Mouse (Mus musculus) cerebellum, adult 11-12 months (tissue): ENCODE data around the gene 2810021J22Rik.

Experiments used
- DNase-seq: peaks from one replicate; pipeline ENCODE4 v3.0.0; 2022

The 2810021J22Rik gene

DNA sequence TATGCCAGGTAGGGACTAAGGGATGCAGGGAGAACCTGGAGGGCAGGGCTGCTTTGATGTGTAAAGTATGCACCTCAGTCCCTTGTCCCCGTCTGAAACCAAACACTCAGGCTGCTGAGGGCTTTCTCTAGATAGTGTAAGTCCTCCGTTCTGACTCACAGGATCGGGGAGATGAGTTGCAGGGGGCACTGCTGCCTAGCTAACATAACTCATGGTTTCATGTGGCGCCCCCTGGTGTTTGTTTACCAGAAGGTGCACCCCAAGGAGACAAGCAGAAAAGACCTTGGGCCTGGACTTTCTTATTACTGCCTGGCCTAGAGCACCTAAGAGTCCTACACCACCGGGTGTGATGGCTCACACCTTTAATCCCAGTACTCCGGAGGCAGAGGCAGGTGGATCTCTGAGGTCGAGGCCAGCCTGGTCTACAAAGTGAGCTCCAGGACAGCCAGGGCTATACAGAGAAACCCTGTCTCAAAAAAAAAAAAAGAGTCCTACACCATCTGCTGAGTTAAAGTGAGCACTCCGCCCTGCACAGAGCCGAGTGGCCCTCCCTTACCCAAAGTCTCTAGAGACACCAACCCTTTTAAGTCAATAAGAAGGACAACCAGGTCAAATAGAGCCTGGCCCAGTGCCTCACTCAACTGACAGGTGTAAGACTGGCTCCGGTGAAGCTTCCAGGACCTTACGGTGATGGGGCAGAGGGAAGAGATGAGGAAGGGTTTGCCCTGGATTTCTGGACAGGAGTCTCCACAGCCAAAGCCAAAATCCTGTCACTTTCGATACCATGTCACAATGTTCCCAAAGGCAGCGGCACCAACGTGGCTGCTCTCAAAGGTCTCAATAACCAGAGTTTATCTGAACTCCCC is 50.1 kb downstream of the 2810021J22Rik start:
- DNase-seq, result no peak

DNA sequence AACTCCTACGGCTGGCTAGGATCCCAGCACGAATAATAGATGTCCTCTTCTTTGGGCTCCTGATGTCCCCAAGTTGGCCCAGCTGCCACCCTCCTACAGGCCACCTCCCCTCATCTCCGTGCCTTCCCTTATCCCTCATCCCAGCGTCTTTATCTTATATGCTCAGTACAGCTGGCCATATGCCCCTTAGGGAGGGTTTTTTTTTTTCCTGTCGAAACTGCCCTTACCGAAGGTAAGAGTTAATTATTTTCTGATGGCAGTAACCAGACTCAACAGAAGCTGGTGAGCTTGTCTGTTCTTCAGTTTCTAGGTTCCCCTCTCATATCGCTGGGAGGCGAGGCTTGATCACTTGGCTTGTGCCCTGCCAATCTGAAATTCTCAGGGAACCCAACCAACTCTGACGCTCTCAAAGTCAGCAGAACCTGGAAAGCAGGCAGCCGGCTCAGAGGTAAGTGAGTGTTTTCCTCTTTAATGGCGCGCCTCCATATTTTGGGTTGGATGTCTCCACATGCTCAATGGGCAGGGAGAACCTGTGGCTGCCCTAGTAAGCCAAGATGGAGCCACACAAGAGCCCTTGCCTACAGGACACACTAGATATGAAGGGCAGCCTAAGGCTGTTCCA is 50.8 kb downstream of the 2810021J22Rik start, which contains the start of gene Btnl10:
Btnl10 (plus strand) TSS at position 164 of the 622 bp plus-strand sequence.
- no peak for DNase-seq

DNA sequence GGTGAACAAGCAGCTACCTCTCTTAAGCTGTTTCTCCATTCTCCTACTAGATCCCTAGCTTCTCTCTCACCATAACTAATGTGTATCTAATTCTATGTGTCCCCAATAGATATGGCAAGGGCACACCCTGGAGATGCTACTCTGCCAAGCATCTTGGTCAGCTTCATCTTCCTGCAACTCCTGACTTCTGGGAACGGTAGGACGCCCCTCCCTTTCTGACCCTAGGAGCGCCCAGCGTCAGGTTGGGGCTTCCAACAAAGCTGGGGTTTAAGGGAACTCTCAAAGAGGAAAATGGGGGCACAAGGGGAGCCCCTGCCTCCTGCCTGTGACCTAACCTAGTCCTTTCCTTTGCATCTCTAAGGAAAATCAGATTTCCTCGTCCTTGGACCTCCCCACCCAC is 51.7 kb downstream of the 2810021J22Rik start:
- DNase-seq, result no peak

DNA sequence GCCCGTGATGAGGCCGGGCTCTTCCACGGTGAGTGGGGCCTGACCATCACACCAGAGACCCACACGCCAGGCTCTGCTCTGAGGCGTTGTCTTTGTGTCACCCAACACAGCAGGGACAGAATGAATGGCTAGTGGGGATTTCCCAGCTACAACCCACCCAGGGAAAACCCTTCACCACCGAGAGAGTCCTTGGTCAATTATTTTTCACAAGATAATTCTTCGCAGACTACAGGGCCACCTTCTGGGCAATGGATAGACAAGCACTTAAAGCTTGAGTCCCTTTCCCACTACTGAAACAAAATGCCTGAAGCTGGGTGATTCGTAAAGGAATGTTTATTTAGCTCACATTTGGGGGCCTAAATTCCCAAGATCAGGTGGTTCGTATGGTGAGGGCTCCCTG is 55.4 kb downstream of the 2810021J22Rik start:
- DNase-seq, result no peak

DNA sequence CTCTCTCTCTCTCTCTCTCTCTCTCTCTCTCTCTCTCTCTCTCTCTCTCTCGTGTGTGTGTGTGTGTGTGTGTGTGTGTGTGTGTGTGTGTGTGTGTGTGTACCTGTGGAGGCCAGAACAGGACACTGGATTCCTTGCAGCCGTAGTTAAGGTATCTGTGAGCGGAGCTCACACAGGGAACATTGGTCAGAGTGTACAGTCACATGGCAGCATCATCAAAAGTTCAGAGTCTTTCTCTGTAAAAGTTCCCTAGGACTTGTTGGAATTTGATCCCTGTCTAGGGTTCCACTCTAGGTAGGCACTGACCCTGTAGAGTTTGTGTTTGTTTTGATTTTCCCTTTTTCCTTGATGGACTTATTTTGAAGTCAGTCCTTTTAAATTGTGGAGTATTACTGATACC is 59.6 kb downstream of the 2810021J22Rik start:
- DNase-seq, result no peak

DNA sequence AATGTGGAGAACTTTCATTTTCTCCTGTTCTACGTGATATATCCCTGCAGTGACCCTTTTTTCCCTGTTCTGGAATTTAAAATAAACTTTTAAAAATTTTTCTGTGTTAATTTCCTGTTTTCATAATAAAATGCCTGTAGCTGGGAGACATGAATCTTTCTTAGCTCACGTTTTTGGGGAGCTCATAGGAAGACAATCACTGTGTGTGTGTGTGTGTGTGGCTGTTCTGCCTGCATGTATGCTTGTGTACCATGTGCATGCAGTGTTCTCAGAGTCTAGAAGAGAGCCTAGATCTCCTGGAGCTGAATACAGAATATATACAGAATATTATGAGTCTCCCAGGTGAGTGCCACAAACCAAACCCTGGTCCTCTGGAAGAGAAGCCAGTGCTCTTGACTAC is 60.0 kb downstream of the 2810021J22Rik start:
- DNase-seq, result no peak

DNA sequence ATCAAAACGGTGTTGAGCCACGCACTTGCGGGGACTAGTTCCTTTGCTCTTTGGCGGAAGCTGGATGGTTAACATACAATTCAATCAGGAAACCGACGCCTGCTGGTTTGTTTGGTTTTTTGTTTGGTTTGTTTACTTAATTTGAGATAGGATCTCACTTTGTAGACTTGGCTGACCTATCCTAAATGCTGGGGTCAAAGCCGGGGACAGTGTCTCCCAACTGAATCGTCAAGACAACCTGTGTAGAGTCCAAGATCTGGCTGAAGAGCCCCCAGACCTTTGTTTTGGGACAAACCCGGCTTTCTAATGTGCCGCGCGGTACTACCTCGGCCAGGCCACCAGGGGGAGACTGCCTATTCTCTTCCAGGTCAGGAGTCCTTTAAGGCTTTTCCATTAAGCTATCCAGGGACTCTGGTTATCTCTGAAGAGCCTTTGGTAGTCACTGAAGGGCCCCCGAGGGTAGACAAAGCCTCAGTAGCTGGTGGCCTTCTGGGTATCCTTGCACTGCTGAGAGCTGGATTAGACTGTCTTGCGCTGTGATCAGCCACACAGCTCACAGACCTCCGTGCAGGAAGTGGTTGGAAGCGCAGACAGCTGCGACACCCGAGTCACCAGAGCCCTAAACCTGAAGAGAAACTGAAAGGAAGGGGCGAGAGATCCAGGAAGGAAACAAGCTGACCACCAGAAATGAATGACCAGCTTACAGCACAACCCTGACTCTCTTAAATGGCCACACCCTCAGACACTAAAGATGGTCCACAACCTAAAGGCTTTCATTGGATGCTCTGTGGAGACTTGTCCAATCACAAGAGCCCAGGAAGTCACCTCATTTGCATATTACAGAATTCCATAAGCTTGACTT is 61.0 kb downstream of the 2810021J22Rik start:
- DNase-seq, result peak; percentile 48

DNA sequence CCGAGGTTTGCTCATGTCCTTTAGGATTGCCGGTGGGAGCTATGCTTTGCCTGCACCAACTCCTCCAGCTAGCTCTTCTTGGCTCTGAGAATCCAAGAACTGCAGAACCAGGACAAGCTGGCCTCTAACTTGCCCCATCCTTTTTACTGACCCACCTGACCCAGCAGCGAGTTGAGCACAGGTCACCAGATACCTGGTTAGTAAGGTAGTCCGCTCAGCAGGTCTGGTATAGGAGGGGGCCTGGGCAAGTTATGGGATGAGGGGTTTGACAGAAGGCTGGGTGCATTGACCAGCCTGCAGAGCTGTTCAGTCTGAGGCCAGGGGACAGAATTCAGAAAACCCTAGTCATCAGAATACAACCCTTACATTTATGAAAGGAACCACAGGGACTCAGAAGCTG is 62.0 kb downstream of the 2810021J22Rik start:
- DNase-seq, result no peak

DNA sequence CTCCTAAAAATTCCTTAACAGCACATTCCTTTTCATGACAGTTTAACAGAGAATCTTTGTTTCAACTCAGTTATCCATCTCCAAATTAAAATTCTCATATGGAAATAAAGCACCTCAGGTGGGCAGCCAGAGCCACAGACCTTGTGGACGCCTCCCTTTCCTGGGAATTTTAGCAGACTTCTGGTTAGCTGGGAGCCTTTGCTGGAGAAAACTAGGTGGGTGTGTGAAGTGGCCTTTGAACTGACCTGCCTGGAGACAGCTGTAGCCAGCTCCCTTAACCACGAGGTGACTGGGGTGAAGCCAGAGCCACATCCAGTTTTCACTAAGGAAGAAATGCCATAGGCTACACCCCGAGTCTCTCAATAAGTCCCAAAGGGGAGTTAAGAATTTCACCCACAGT is 62.6 kb downstream of the 2810021J22Rik start:
- no peak for DNase-seq

DNA sequence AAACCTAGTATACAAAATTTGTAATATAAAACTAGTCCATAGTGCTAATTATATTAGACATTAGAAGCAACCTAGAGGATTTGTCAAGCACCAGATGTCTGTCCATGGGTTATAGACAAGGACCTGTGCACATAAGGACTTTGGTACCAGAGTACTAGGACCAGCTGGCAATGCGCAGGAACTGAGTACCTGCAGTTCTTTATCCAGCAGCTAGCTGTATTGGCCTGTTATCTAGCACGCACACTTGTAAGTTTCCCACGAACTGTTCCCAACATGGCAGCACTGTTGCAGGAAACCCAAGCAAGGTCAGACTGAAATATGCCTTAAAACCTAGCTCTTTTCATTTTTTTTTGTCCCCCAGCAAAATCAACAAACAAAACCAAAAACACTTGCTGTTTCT is 63.2 kb downstream of the 2810021J22Rik start:
- DNase-seq, result no peak

DNA sequence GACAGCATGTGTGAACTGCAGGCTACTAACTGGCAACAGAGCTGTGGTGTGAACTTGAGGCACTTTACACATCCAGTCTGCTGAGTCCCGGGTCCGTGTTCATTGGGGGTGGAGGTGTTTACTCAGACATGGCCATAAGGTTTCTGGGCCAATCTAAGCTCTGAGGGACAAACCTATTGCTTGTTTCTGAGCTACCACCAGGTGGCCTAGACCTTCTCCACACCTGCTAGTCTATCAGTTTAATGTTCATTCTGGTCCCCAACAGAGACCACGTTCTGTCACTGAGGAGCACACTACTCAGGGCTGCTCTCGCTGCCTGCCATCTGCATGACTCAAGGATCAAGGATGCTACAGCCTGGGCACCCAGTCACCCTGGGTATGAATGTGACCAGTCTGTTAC is 64.6 kb downstream of the 2810021J22Rik start:
- DNase-seq, result no peak
